Mouse (Mus musculus) lung, adult 10 weeks (tissue): ENCODE measurements around the gene Pom121l12. TPM values are rescaled to one million over a fixed set of nuclear protein-coding genes. Genes with fewer than 3 reads are reported as not detected.

ENCODE experiments used
- polyA plus RNA-seq: library from polyadenylated mRNA; stranded (reverse); fragments of 350-450 nt; fragmentation: Illumina TruSeq; extraction: RNeasy Lipid Tissue Mini Kit (QIAGEN cat#74804); gene quantifications from one replicate; pipeline ENCODE4 v1.2.3, GENCODE M21; 2014; ENCODE audit warnings: low read depth, low replicate concordance; ENCODE audit not compliant: insufficient read depth

Gene Pom121l12
- polyA plus RNA-seq: not detected

GRCm38 (mm10) chr11:14598976-14599375 lies at the start of gene Pom121l12:
Gene Pom121l12, plus strand, starts transcription at chr11:14599276.

